Mouse (Mus musculus): ENCODE data around the gene Mthfs. TPM values are rescaled to one million over a fixed set of nuclear protein-coding genes. Genes with fewer than 3 reads are reported as not detected.
"Not testable (repeated sequence)": the region's sequence is repeated elsewhere in the genome, so short reads cannot be mapped to it uniquely, and the experiment has no call there.

Mthfs gene
- polyA plus RNA-seq, 1 experiment from 2014 or later: 19.6 TPM

DNA sequence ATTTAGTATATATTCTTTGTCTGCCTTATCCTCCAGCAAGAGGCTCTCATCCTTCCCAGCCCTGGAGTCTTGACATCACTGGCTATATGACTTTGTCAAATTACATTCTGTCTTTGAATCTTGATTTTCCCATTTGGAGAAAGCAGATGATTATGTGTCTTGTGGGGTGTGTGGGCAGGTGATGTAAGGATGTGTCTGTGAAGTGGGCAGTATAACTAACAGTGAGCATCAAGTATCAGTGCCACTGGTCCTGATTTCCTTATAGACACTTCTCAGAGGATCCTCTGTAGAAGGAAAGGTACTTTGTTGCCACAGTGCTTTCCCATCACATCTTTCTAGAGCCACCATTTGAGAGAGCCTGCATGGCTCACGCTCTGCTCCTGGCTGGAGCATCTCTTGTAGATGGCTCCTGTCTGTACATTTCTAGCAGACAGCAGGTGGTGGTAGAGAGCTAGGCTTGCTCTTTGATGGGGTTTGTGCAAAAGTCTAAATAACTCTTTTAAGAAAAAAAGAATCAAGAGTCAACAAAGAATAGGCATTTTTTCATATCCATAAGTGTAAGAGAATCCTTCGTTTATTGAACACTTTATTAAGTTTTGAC is 20.5 kb downstream of the Mthfs start:
- not testable (repeated sequence) for H3K4me3 ChIP-seq (ENCODE audit: low read depth, low read length); H3K9ac ChIP-seq (ENCODE audit: low read depth, low read length); H3K27ac ChIP-seq (ENCODE audit: low read depth, low read length); H3K4me2 ChIP-seq; H3K4me1 ChIP-seq (replicated peaks; ENCODE audit: control insufficient read depth, insufficient read depth, low read length); DNase-seq (ENCODE audit: low spot score); H3K9me3 ChIP-seq (ENCODE audit: control insufficient read depth, low read length); H3K27me3 ChIP-seq (replicated peaks; ENCODE audit: control insufficient read depth, insufficient read depth, low read length); H3K36me3 ChIP-seq (ENCODE audit: control insufficient read depth, insufficient read depth, low read length); ATAC-seq (replicated peaks; ENCODE audit: low FRiP score)
- 64% methylated on average over 1 of the region's 2 CpGs for WGBS

DNA sequence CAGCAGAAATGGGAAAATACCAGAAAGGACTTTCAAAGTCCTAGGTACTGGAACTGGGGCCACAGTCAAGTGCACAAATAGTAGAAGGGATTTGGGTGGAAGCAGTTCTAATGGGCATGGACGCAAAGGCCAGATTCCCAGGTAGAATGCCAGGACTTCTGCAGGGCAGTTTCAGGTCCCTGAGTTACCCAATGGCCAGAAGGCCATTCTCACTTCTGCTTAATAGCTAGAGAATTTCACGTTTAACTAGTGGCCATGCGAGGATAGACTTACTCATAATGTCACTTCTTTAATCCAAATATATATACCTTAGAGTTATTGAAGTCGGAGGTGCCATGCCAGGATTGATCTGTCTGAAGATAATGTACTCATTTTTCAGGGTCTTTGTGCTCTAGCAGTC is 26.7 kb downstream of the Mthfs start:
- not testable (repeated sequence) for H3K9me3 ChIP-seq (ENCODE audit: control insufficient read depth, low read length); H3K4me1 ChIP-seq (replicated peaks; ENCODE audit: control insufficient read depth, insufficient read depth, low read length)
- WGBS: 76% methylated on average over 4 of the region's 4 CpGs

DNA sequence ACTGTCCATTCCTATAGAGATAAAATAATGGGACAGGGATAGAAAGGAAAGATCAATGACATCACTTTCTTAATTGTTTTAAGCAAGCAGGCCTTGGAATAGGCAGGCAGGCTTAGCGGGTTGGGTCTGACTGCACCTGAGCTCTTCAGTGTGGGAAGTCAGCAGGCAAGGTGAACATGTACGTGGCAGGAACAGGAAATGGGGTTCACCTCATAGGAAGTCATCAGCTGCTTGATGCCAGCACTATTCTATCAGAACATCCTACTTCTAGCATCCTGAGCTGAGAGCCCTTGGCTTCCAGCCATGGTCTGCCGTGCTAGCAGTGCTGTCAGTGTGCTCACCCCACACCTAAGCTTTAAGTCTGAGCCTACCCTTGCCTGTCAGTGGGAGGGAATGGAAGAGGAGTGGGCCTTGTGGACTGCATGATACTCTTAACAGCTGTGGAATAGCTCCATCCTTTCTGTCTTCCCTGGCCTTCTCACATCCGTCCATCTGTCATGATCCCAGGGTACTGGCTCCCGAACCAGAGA is 28.6 kb downstream of the Mthfs start:
- H3K9ac ChIP-seq (ENCODE audit: low read depth, low read length); H3K36me3 ChIP-seq (ENCODE audit: control insufficient read depth, insufficient read depth, low read length); ATAC-seq (replicated peaks; ENCODE audit: low FRiP score); H3K27me3 ChIP-seq (replicated peaks; ENCODE audit: control insufficient read depth, insufficient read depth, low read length); H3K27ac ChIP-seq (ENCODE audit: low read depth, low read length); H3K4me2 ChIP-seq; H3K9me3 ChIP-seq (ENCODE audit: control insufficient read depth, low read length); H3K4me3 ChIP-seq (ENCODE audit: low read depth, low read length); H3K4me1 ChIP-seq (replicated peaks; ENCODE audit: control insufficient read depth, insufficient read depth, low read length); DNase-seq (ENCODE audit: low spot score): not testable (repeated sequence)
- WGBS: 87% methylated on average over 4 of the region's 5 CpGs

More for the DNA sequence above, 26.7 kb downstream of the Mthfs start:
- ATAC-seq (replicated peaks; ENCODE audit: low FRiP score); H3K27me3 ChIP-seq (replicated peaks; ENCODE audit: control insufficient read depth, insufficient read depth, low read length); H3K4me3 ChIP-seq (ENCODE audit: low read depth, low read length); H3K27ac ChIP-seq (ENCODE audit: low read depth, low read length); DNase-seq (ENCODE audit: low spot score); H3K36me3 ChIP-seq (ENCODE audit: control insufficient read depth, insufficient read depth, low read length); H3K9ac ChIP-seq (ENCODE audit: low read depth, low read length); H3K4me2 ChIP-seq: not testable (repeated sequence)

DNA sequence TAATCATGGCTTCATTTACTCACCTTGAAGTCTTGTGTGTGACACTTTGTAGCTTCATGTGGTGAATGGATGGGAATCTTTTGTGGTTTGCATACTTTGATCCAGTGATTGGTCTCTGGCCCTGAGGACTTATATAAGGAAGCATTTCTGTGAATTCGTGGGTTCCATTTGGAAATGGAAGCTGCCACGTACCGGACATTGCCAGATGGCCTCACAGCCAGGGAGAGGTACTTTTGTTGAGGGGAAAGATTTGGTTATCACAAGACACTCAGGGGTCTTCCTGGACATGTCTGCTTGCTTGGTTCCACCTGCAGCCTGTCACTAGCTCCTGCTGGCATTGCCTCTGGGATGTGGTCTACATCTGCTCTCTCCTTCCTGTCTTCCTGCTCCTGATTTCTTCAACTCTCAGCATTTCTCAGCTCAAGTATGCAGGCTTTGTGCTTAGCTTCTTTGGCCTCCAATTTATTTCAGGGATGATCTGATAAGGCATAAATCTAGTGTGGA is 30.1 kb downstream of the Mthfs start:
- not testable (repeated sequence) for H3K9ac ChIP-seq (ENCODE audit: low read depth, low read length); H3K4me1 ChIP-seq (replicated peaks; ENCODE audit: control insufficient read depth, insufficient read depth, low read length); H3K4me2 ChIP-seq; DNase-seq (ENCODE audit: low spot score); H3K36me3 ChIP-seq (ENCODE audit: control insufficient read depth, insufficient read depth, low read length); H3K27ac ChIP-seq (ENCODE audit: low read depth, low read length); H3K4me3 ChIP-seq (ENCODE audit: low read depth, low read length); H3K9me3 ChIP-seq (ENCODE audit: control insufficient read depth, low read length); ATAC-seq (replicated peaks; ENCODE audit: low FRiP score); H3K27me3 ChIP-seq (replicated peaks; ENCODE audit: control insufficient read depth, insufficient read depth, low read length)
- WGBS: 85% methylated on average over 3 of the region's 3 CpGs

DNA sequence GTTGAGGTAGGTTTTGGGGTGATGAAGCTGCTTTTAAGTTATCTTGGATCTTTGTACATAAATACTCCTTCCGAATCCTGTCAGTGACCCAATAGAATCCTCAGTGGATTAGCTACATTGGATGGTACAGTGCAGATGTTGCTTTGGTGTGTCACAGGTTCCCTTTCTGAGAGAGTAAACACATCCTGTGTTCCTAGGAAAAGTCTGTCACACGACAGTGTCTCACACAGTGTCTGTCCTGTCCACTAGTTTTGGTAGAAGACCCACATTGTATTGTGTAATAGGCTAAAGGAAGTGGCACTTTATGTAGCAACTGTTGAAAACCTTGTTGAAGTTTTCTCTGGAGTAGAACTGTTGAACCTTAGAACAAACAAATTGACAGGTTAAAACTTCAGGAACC is 42.9 kb downstream of the Mthfs start:
- H3K4me3 ChIP-seq (ENCODE audit: low read depth, low read length): no peak overlapping the region
- no peak overlapping the region for H3K9ac ChIP-seq (ENCODE audit: low read depth, low read length)
- no peak overlapping the region for H3K27ac ChIP-seq (ENCODE audit: low read depth, low read length)
- ATAC-seq (replicated peaks; ENCODE audit: low FRiP score) (no peak), DNase-seq (ENCODE audit: low spot score) (no peak)
- H3K4me1 ChIP-seq (replicated peaks; ENCODE audit: control insufficient read depth, insufficient read depth, low read length): no peaks in the 10 kb centered on the region
- no peaks in the 10 kb centered on the region for H3K9me3 ChIP-seq (ENCODE audit: control insufficient read depth, low read length)
- no peaks in the 10 kb centered on the region for H3K36me3 ChIP-seq (ENCODE audit: control insufficient read depth, insufficient read depth, low read length)
- WGBS: 71% methylated on average over 2 of the region's 2 CpGs
- H3K27me3 ChIP-seq (replicated peaks; ENCODE audit: control insufficient read depth, insufficient read depth, low read length): no peaks in the 10 kb centered on the region
- no peak overlapping the region for H3K4me2 ChIP-seq

DNA sequence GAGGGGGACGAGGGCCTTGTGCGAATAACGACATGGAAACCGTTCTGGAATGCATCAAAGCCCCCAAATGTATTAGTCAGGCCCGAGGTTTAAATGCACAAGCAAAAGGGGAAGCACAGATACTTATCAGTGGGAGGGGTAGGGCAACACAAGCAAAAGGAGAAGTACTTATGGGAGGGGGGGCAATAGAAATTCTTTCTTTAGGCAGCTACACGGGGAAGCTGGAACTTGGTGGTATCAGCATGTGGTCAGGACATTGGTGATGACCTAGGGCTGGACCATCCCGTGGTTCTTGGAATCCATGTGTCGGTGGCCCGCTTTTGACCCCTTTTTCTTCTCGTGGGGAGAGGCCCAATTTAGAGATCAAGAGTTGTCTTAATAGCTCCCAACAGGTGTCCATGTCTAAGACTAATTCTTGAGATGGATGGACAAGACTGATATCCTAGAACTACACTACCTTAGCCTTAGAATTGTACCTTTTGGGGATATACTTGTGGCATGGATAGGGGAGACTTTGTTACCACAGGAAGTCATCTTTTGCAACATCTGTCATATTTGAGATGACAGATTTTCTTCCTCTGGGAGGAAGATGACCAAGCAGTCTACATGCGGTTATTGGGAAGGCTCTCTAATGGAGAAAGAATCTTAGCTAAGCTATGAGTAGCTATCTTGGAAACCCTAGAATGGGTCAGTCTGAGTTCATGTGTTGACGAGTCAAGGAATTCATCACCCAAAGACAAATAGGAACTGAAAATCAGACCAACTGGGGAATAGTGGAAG is 46.3 kb downstream of the Mthfs start:
- H3K9me3 ChIP-seq (ENCODE audit: control insufficient read depth, low read length): no peaks in the 10 kb centered on the region
- H3K27me3 ChIP-seq (replicated peaks; ENCODE audit: control insufficient read depth, insufficient read depth, low read length): no peaks in the 10 kb centered on the region
- DNase-seq (ENCODE audit: low spot score): no peak
- no peak for ATAC-seq (replicated peaks; ENCODE audit: low FRiP score)
- H3K36me3 ChIP-seq (ENCODE audit: control insufficient read depth, insufficient read depth, low read length): no peaks in the 10 kb centered on the region
- no peaks in the 10 kb centered on the region for H3K4me1 ChIP-seq (replicated peaks; ENCODE audit: control insufficient read depth, insufficient read depth, low read length)
- no peak overlapping the region for H3K4me2 ChIP-seq
- WGBS: 58% methylated on average over 12 of the region's 12 CpGs
- H3K27ac ChIP-seq (ENCODE audit: low read depth, low read length): no peak overlapping the region
- H3K4me3 ChIP-seq (ENCODE audit: low read depth, low read length): no peak overlapping the region
- H3K9ac ChIP-seq (ENCODE audit: low read depth, low read length): no peak overlapping the region

DNA sequence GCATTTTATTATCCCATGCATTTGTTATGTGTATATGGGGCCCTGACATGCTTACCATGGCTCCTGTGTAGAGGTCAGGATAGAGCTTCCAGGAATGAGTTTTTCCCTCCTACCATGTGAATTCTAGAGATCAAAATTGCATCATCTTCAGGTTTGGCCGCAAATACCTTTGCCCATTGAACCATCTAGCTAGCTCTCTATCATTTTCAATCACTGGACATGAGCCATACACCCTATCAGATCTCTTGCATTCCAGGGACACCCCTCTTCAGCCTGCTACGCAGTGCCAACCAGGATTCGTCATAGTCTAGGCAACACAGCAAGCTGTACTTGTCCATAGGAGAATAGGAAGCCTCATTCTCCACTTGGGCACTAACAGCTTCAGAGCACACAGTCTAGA is 53.5 kb downstream of the Mthfs start:
- ATAC-seq (replicated peaks; ENCODE audit: low FRiP score): no peak
- 81% methylated on average over 3 of the region's 3 CpGs for WGBS
- Histone ChIP-seq H3K4me1 (replicated peaks; ENCODE audit: control insufficient read depth, insufficient read depth, low read length) (no peaks in the 10 kb centered on the region), H3K9ac (ENCODE audit: low read depth, low read length) (no peak overlapping the region), H3K27me3 (replicated peaks; ENCODE audit: control insufficient read depth, insufficient read depth, low read length) (no peaks in the 10 kb centered on the region), H3K4me3 (ENCODE audit: low read depth, low read length) (no peak overlapping the region), H3K36me3 (ENCODE audit: control insufficient read depth, insufficient read depth, low read length) (no peaks in the 10 kb centered on the region), H3K4me2 (no peak overlapping the region), H3K27ac (ENCODE audit: low read depth, low read length) (no peak overlapping the region), H3K9me3 (ENCODE audit: control insufficient read depth, low read length) (no peaks in the 10 kb centered on the region)
- no peak for DNase-seq (ENCODE audit: low spot score)

DNA sequence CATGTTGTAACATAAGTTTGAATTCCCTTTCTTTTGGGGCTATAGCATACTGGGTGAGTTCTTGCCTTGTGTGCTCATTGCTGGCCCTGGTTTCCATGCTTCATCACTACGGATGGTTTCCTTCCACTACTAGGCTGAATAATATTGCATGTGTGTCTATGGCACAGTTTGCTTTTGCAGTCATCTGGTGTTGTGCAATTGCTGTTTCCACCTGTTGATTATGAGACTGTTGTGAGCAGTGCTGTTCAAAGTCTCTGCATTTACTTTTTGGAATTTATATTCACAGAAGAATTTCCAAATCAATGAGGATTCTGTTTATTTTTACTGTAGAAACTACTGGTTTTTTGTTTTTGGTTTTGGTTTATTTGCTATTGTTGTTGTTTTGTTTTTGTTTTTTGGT is 54.1 kb downstream of the Mthfs start:
- ATAC-seq (replicated peaks; ENCODE audit: low FRiP score): no peak
- no peaks in the 10 kb centered on the region for H3K27me3 ChIP-seq (replicated peaks; ENCODE audit: control insufficient read depth, insufficient read depth, low read length)
- no peaks in the 10 kb centered on the region for H3K9me3 ChIP-seq (ENCODE audit: control insufficient read depth, low read length)
- DNase-seq (ENCODE audit: low spot score): no peak
- no peak overlapping the region for H3K9ac ChIP-seq (ENCODE audit: low read depth, low read length)
- no peak overlapping the region for H3K4me3 ChIP-seq (ENCODE audit: low read depth, low read length)
- no peak overlapping the region for H3K4me2 ChIP-seq
- H3K4me1 ChIP-seq (replicated peaks; ENCODE audit: control insufficient read depth, insufficient read depth, low read length): no peaks in the 10 kb centered on the region
- H3K36me3 ChIP-seq (ENCODE audit: control insufficient read depth, insufficient read depth, low read length): no peaks in the 10 kb centered on the region
- WGBS: 77% methylated on average over 1 of the region's 1 CpGs
- H3K27ac ChIP-seq (ENCODE audit: low read depth, low read length): no peak overlapping the region

DNA sequence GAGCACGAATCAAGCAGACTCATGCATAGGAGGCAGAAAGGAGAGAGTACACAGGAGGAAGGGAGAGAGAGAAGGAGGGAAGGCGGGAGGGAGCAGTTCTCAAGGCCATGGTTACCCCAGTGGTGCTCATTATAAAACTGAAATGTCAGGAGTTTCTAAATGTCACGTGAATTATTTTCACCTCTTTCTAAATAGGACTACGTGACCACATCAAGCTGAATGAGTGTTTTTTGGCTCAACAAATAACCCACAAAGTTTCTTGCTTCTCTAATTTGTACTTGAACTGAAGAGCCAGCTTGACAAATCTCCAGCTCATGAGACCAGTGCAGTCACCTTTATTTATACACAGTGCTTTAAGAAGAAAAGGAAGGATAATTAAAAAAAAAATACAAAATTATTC is 56.6 kb downstream of the Mthfs start:
- Histone ChIP-seq H3K27ac (ENCODE audit: low read depth, low read length) (no peak overlapping the region), H3K4me2 (no peak overlapping the region), H3K4me3 (ENCODE audit: low read depth, low read length) (no peak overlapping the region), H3K27me3 (replicated peaks; ENCODE audit: control insufficient read depth, insufficient read depth, low read length) (no peaks in the 10 kb centered on the region), H3K9ac (ENCODE audit: low read depth, low read length) (no peak overlapping the region), H3K9me3 (ENCODE audit: control insufficient read depth, low read length) (no peaks in the 10 kb centered on the region), H3K36me3 (ENCODE audit: control insufficient read depth, insufficient read depth, low read length) (no peaks in the 10 kb centered on the region), H3K4me1 (replicated peaks; ENCODE audit: control insufficient read depth, insufficient read depth, low read length) (no peaks in the 10 kb centered on the region)
- WGBS: 73% methylated on average over 4 of the region's 4 CpGs
- ATAC-seq (replicated peaks; ENCODE audit: low FRiP score) (no peak), DNase-seq (ENCODE audit: low spot score) (no peak)

All from liver, embryonic 11.5 days (tissue).